22 mouse cellular contexts compared by ENCODE assay signal in genomic region chr8:64434648-64435047, GRCm38 (mm10).
"Had no signal": no experiment of that assay in that cellular context is flagged by ENCODE, and none has a peak within 500 bp of the region (broad histone marks: within the 10 kb centered on the region; RNA-seq: fewer than 3 reads in every experiment).

No protein-coding gene starts in this region.

- H3K4me3 ChIP-seq: liver, embryonic 15.5 days; lung, embryonic 15.5 days; megakaryocyte, embryonic 14.5 days; midbrain, embryonic 10.5 days; midbrain, embryonic 12.5 days; myocyte; neural tube, embryonic 12.5 days had no signal

- DNase-seq: liver, postnatal 0 days; lung, adult 2 months; lung, postnatal 14 days; lung, postnatal 36 days; midbrain, embryonic 14.5 days; right cerebral cortex, adult 18-20 months; right cerebral cortex, postnatal 25 days; right cerebral cortex, postnatal 4 days; spleen, adult 18-20 months; thymus, adult 18-20 months; thymus, postnatal 14 days; thymus, postnatal 36 days had no signal

- H3K27me3 ChIP-seq: liver, embryonic 15.5 days; lung, embryonic 15.5 days; megakaryocyte, embryonic 14.5 days; midbrain, embryonic 12.5 days; neural tube, embryonic 12.5 days had no signal

- H3K36me3 ChIP-seq: liver, embryonic 15.5 days; lung, embryonic 15.5 days; midbrain, embryonic 10.5 days; midbrain, embryonic 12.5 days; neural tube, embryonic 12.5 days had no signal

- H3K4me2 ChIP-seq: liver, embryonic 15.5 days; lung, embryonic 15.5 days; midbrain, embryonic 12.5 days; neural tube, embryonic 12.5 days had no signal

- H3K27ac ChIP-seq: liver, embryonic 15.5 days; lung, embryonic 15.5 days; macrophage; midbrain, embryonic 10.5 days; midbrain, embryonic 12.5 days; neural tube, embryonic 12.5 days had no signal

- ATAC-seq: liver, postnatal 0 days; lung, postnatal 0 days; midbrain, embryonic 16.5 days had no signal

- H3K4me1 ChIP-seq: liver, embryonic 15.5 days; lung, embryonic 15.5 days; megakaryocyte, embryonic 14.5 days; midbrain, embryonic 10.5 days; midbrain, embryonic 12.5 days; neural tube, embryonic 12.5 days had no signal

- H3K9me3 ChIP-seq: liver, embryonic 15.5 days; lung, embryonic 15.5 days; midbrain, embryonic 10.5 days; midbrain, embryonic 12.5 days; neural tube, embryonic 12.5 days had no signal

- H3K9ac ChIP-seq: liver, embryonic 15.5 days; liver, postnatal 0 days; lung, embryonic 15.5 days; midbrain, embryonic 12.5 days; neural tube, embryonic 12.5 days had no signal
